Mouse (Mus musculus) testis, postnatal 14 days (tissue): ENCODE measurements at regions not wholly inside any gene's neighbourhood (a gene's known extent, or its start where the extent isn't known, plus 50 kb on each side); places are given as distances from the start of the nearest gene placed in this dataset.
"Not testable (repeated sequence)": the region's sequence is repeated elsewhere in the genome, so short reads cannot be mapped to it uniquely, and the experiment has no call there.

Experiments used
- DNase-seq: peaks from one replicate; pipeline ENCODE4 v3.0.0; 2021; ENCODE audit warnings: low spot score

- no peak for DNase-seq
These were observed 178.2 kb downstream of the Kcna4 start for GRCm38 (mm10) chr2:107468671-107469070.

GRCm38 (mm10) chr2:107503646-107504379, 213.4 kb downstream of the Kcna4 start:
- DNase-seq: no peak

DNA sequence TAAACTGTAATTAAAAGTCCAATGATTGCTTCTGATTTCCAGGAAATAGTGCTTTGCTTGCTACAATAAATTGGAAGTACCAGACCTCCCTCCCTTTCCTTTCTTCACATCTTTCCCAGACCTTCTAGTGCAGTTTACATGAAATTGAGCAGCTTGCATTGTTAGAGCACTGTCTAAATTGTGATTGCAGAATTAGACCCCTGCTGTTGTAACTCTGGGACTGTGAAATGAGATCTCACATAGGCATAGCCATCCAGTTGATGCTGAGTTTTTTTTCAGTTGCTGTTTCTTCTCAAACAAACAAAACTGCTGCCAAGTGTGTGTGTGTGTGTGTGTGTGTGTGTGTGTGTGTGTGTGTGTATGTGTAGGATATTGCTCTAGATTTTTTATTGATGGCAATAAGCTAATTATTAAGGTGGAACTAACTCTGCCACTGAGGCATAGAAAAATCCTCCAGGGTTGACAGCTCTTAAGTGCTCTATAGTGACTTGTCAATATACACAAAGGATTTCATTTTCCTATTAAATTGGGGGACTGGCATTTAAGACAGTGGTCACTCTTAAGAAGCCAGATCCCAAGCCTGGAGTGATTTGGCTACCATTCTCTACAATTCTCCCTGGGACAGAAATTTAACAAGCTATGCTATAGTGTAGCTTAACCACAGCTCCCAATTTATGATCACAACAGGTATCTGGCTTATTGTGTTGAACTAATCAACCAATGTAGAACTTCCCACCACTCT, 217.2 kb downstream of the Kcna4 start:
- no peak for DNase-seq

DNA sequence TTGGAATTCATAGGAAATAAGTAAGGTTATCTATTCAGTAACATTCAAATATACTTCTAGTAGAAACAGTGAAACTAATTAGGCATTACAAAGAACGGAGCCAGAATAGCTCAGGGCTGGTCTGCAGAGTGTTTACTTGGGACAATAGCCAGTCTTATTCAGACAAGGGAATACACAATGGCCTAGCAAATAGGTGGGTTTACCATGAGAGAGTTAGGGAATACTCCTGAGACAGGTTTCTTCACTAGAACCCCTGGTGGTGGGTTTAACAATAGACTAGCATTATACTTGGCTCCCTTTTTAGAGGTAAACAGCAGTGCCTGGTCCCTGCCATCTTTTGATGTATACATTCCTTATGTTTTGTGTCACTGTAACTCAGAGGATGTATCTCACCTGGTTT, 225.0 kb downstream of the Kcna4 start:
- DNase-seq: not testable (repeated sequence)

DNA sequence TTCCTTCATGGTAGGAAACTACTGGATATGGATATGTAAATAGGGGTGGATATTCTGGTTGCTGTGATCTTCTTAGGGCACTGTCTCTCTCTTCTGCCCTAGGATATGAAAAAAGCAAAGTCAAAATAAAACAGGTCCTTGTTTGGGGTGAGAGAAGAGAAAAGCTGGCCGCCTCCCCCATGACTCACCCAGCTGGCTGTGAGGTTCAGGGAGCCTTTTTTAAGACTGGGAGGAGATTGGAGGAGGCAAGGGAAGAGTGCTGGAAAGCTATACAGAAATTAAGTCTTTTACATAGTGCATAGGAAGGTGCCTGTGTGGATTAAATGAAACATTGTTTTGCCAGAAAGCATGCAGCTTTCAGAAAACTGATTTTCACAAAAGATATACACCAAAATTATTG, 227.7 kb downstream of the Kcna4 start:
- no peak for DNase-seq

DNA sequence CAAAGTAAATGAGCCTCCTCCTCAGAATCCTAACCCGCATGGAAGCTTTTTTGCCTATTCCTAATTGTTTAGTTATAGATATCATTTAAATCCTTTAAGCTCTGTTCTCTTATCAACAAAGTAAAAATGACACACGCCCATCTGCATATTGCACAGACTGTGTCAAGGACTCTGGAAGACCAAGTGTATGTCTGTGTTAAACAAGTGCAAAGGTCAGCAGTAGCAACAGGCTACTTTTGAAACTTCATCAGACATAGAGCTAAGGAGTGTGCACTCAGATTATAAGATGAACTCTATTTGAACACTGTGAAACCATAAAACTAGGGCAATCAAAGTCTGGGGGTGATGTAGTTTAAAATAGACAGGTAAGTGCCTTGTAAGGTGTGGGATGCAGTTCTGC, 228.3 kb downstream of the Kcna4 start:
- no peak for DNase-seq

GRCm38 (mm10) chr2:107519326-107519725, 228.9 kb downstream of the Kcna4 start:
- DNase-seq: peak; percentile 41

DNA sequence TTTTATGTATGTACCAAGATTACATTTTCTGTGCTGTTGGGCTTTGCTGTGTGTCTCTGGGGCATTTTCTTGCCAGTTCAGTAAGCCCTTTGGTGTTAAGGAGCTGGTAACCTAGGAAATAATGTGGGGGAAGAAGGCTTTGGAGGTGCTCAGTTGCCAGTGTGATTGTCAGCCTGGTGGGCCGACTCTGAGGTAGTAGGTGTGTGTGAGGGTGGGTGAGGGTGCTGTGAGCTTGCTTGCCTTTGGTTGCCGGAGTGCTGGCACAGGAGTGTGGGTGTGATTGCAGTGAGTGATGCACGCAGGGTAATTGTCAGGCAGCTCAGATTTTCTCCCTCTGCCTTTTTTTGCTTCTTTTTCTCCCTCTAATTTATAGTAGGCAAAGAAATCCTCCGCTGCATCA, 229.3 kb downstream of the Kcna4 start:
- no peak for DNase-seq

DNA sequence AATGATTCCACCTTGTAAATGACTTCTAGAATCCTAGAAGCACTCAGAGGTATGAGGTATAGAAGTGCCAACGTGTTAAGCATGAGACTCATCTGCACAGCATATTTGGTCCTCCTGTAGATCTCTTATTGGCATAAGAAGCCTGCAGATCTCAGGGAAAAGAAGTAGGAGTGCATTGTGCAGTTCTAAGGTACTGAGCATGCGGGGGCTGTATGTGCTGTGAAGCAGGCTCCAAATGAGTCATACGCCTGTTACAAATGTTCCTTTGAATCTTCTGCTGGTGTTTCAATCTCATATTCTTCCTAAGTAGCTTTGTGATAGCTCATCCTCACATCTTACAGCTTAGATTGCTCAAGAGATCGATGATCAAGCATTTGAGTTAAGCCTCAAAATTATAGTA, 252.7 kb downstream of the Kcna4 start:
- DNase-seq: no peak

- DNase-seq: no peak
These were observed 262.1 kb downstream of the Kcna4 start for GRCm38 (mm10) chr2:107552569-107552968.

DNA sequence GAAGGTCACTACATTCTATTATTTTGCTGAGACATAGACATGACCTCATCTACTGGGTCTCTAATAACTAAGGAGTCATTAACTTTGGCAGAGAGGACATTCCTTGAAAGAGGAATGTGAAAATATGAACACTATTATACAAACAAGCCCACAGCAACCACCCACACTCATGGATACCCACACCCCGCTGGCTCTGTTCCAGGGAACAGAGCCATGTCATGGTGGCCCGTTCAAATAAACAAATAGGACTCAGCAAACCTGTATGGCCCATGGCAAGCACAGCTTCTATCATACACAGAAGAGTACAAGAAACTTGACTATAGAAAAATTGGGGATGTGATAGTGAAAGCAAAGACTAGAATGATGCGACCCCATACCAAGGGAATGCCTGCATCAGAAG, 265.8 kb downstream of the Kcna4 start:
- no peak for DNase-seq

DNA sequence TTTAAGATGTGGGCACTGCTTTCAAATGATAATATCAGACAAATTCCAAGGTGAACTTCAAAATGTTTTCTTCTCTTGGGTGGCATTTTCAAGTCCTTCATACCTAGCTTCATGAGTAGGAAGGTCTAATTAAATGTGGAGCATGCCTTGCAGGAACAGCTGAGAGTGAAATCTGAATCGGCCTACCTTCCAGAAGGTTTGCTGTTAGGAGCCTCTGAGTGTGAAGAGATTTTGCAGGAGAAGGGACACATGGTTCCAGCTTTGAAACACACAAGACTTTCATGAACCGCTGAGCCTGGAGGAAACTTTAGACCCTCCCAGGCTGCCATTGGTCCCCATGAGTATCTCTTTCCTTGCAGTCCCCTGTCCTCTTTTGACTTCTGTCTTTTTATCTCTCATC, 279.2 kb downstream of the Kcna4 start:
- DNase-seq: no peak

DNA sequence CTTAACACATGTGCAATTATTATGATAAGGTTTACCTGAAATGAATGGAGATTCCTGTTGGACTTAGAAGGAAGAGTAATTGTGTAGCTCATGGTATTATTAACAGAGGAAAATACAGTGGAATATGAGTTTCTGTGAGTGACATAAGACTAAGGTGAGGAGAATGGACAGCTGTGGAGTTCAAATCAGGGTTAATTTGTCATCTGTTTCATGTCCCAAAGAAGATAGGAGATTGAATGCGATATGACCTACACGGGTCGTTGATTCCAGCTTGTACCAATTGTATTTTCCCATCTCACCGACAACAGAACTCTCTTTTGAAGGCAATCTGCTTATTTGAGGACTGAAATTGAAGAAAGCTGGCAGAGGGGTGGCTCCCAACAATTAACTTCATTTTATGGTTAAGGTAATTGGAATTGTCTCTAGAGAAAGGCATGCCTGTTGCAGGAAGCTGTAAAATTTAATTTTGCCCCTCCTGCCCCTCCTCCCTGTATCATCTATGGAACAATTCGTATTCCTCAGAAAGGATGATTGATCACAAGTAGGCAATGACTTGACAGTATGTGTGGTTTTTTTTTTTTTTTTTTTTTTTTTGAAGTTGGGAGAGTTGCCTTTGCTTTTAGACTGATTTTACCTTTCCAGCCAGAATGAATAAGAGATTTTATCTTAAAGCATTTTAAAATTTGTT, 319.6 kb downstream of the Kcna4 start:
- DNase-seq: no peak

- no peak for DNase-seq
These were observed 321.4 kb downstream of the Kcna4 start for GRCm38 (mm10) chr2:107611811-107612210.

DNA sequence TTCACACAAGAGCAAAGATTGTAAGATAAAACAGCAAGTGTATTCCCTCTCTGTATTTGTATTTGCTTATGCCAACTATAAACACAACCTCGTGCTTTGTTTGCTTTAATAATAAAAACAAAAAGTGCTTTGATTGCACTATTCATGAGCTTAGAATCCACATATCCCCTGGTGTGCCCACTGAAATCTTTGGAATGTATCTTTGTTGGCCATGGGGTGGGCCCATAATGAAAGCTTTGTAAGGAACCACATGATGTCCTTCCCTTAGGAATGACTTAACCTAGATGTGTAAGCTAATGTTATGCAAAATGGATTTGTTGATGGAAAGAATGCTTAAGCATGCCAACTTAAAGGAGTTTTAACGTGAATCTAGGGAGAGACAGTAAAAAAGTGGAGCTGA, 321.8 kb downstream of the Kcna4 start:
- no peak for DNase-seq

DNA sequence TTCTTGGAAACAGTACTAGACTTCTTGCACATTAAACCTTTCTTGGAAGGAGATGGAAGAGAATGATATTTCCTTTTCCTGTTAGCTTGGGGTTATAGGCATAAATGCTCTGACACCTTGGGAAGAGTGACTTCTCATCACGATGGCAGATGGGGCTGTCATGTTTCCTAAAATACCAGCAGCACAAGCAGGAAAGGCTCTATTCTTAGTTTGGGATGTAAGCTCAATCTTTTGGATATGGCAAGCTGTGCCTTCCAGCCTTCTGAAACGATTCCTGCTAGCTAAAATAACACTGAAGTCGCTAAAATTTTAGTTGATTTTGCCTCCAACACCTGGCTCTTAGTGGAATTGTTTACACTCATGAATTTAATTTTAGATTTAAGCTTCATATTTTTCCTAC, 324.3 kb downstream of the Kcna4 start:
- no peak for DNase-seq

GRCm38 (mm10) chr2:107627458-107627857, 337.0 kb downstream of the Kcna4 start:
- no peak for DNase-seq

DNA sequence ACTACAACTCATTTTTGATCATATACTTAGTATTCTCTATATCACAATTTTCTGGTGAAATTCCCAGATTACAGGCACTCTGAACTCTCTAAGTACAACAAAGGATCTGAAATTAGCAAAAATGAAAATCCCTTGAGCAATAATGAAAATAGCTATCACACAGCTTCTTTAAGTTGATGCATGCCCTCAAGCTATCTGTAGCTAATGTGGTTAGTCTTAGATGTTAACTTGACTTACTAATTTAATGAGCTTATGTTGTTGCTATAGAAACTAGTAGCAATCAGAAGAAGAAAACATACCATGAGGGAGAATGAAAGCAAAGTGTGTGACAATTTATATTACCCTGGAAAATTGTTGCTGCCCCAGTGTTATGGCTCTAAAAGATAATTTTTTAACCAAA, 368.7 kb downstream of the Kcna4 start:
- no peak for DNase-seq
